Mouse (Mus musculus) hindlimb bud, embryonic 11.5 days (tissue): ENCODE results near the gene Ncbp1.
"Not testable (repeated sequence)": the region's sequence is repeated elsewhere in the genome, so short reads cannot be mapped to it uniquely, and the experiment has no call there.

Source experiments
- DNase-seq: peaks from one replicate; pipeline ENCODE4 v3.0.0-alpha.2; 2012; ENCODE audit warnings: low read depth, low spot score; ENCODE audit errors: extremely low spot score

The Ncbp1 gene

GRCm38 (mm10) chr4:46126541-46126940 is 11.9 kb upstream of the Ncbp1 start:
- DNase-seq: peak; percentile 41

- DNase-seq: no peak
These were observed 9.0 kb upstream of the Ncbp1 start for GRCm38 (mm10) chr4:46129311-46130004.

GRCm38 (mm10) chr4:46130221-46130620 is 8.2 kb upstream of the Ncbp1 start:
- DNase-seq: peak; percentile 22

- DNase-seq: no peak
These were observed 6.6 kb upstream of the Ncbp1 start for GRCm38 (mm10) chr4:46131791-46132190.

GRCm38 (mm10) chr4:46137629-46138286 is 655 bp upstream of the Ncbp1 start:
- DNase-seq: peak; percentile 33

GRCm38 (mm10) chr4:46144323-46144722 is 5.9 kb downstream of the Ncbp1 start:
- DNase-seq: no peak

GRCm38 (mm10) chr4:46146881-46147280 is 8.5 kb downstream of the Ncbp1 start:
- DNase-seq: no peak

GRCm38 (mm10) chr4:46151903-46152544 is 13.6 kb downstream of the Ncbp1 start:
- no peak for DNase-seq

GRCm38 (mm10) chr4:46164027-46164426 is 25.6 kb downstream of the Ncbp1 start:
- no peak for DNase-seq

GRCm38 (mm10) chr4:46165831-46166230 is 27.4 kb downstream of the Ncbp1 start:
- no peak for DNase-seq

GRCm38 (mm10) chr4:46171761-46172160 is 33.3 kb downstream of the Ncbp1 start:
- DNase-seq: no peak

GRCm38 (mm10) chr4:46176313-46176712 is 37.9 kb downstream of the Ncbp1 start:
- no peak for DNase-seq

- DNase-seq: no peak
These were observed 38.6 kb downstream of the Ncbp1 start for GRCm38 (mm10) chr4:46177018-46177417.

- DNase-seq: no peak
These were observed 39.1 kb downstream of the Ncbp1 start for GRCm38 (mm10) chr4:46177496-46177895.

GRCm38 (mm10) chr4:46181168-46181567 is 42.8 kb downstream of the Ncbp1 start:
- DNase-seq: peak; percentile 62

- no peak for DNase-seq
These were observed 43.8 kb downstream of the Ncbp1 start for GRCm38 (mm10) chr4:46182181-46182580.

GRCm38 (mm10) chr4:46185423-46185822 is 47.0 kb downstream of the Ncbp1 start:
- no peak for DNase-seq

- no peak for DNase-seq
These were observed 47.5 kb downstream of the Ncbp1 start for GRCm38 (mm10) chr4:46185890-46186289.

GRCm38 (mm10) chr4:46186466-46186865 is 48.1 kb downstream of the Ncbp1 start:
- no peak for DNase-seq

- not testable (repeated sequence) for DNase-seq
These were observed 53.6 kb downstream of the Ncbp1 start for GRCm38 (mm10) chr4:46192011-46192410.

GRCm38 (mm10) chr4:46195781-46196487 is 57.5 kb downstream of the Ncbp1 start, which contains the start of gene Xpa:
Gene Xpa (minus strand): TSS chr4:46196311.
- DNase-seq: peak; percentile 94
